ENCODE assay signal across 16 mouse cellular contexts in the genomic region with DNA sequence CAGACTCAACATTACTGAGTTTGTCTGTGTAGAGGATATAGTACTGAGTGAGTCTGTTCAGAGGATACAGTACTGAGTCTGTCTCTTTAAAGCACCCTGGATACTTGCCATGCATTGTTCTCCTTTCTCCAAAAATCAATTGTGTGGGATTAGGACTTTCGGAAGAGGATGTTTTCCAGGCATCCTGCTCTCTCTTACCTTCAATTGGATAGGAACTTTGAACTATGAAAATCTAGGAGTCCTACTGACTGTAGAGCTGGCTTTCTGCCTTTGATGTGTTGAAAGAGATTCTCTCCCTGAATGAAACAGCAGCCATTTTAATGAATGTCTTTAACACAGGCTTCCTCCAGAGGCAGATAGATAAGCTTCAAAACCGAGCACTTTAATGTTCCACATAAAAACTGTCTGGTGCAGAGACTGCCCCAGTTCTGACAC. TPM values are rescaled to one million over a fixed set of nuclear protein-coding genes. Genes with fewer than 3 reads are reported as not detected.
DNase-seq lines count a peak whose midpoint lies in the region; ATAC-seq and TF ChIP-seq lines count a peak whose summit lies in the region.
"Had no signal": no experiment of that assay in that cellular context is flagged by ENCODE, and none has a peak within 500 bp of the region (broad histone marks: within the 10 kb centered on the region; RNA-seq: fewer than 3 reads in every experiment).

No protein-coding gene starts in this region.

- 51% methylated on average over 2 of the region's 2 CpGs for WGBS in forebrain, embryonic 14.5 days
- 64% methylated on average over 2 of the region's 2 CpGs for WGBS in forebrain, embryonic 16.5 days

- H3K9me3 ChIP-seq in forebrain, embryonic 14.5 days (replicated peaks; ENCODE audit: control insufficient read depth, low read length) = no peaks in the 10 kb centered on the region
- no peaks in the 10 kb centered on the region for H3K9me3 ChIP-seq in forebrain, embryonic 16.5 days (ENCODE audit: control insufficient read depth, low read length)
- H3K9me3 ChIP-seq: limb, embryonic 12.5 days; neural tube, embryonic 13.5 days had no signal

- no peaks in the 10 kb centered on the region for H3K36me3 ChIP-seq in forebrain, embryonic 14.5 days (ENCODE audit: control insufficient read depth, insufficient read depth, low read length)
- H3K36me3 ChIP-seq in forebrain, embryonic 16.5 days (ENCODE audit: control insufficient read depth, insufficient read depth) = no peaks in the 10 kb centered on the region
- H3K36me3 ChIP-seq: limb, embryonic 12.5 days; neural tube, embryonic 13.5 days had no signal

- no peak overlapping the region for H3K9ac ChIP-seq in forebrain, embryonic 14.5 days (ENCODE audit: low read length)
- no peak overlapping the region for H3K9ac ChIP-seq in forebrain, embryonic 16.5 days (replicated peaks; ENCODE audit: low read depth, low read length)
- H3K9ac ChIP-seq: limb, embryonic 12.5 days; neural tube, embryonic 13.5 days had no signal

- peak; percentile 54; the same call in 1 of the 2 replicates for ATAC-seq in forebrain, embryonic 14.5 days
- ATAC-seq in forebrain, embryonic 16.5 days = no peak; the same call in 1 of the 2 replicates
- ATAC-seq in megakaryocyte progenitor cell, adult 5-6 weeks (replicated peaks; ENCODE audit: poor library complexity) = no peak
- ATAC-seq: Patski had no signal

- H3K4me3 ChIP-seq in forebrain, embryonic 14.5 days (ENCODE audit: low read depth, low read length) = no peak overlapping the region
- H3K4me3 ChIP-seq in forebrain, embryonic 16.5 days (replicated peaks; ENCODE audit: low read length) = no peak overlapping the region
- H3K4me3 ChIP-seq: limb, embryonic 12.5 days; neural tube, embryonic 13.5 days had no signal

- H3K4me2 ChIP-seq in forebrain, embryonic 14.5 days (ENCODE audit: low read length) = no peak overlapping the region
- H3K4me2 ChIP-seq in forebrain, embryonic 16.5 days (ENCODE audit: low read length) = no peak overlapping the region
- H3K4me2 ChIP-seq: limb, embryonic 12.5 days; neural tube, embryonic 13.5 days had no signal

- DNase-seq in forebrain, embryonic 14.5 days (ENCODE audit: low spot score) = peak; percentile 50
- peak; percentile 44 for DNase-seq in kidney, postnatal 14 days
- no peak for DNase-seq in kidney, adult 18-20 months
- DNase-seq in brain, embryonic 14.5 days (ENCODE audit: low read depth) = peak; percentile 58
- DNase-seq in lung, postnatal 10 days = peak; percentile 63
- DNase-seq in Muller cell, postnatal 12 days (ENCODE audit: inconsistent ontology term) = no peak
- DNase-seq: thymus, adult 18-20 months had no signal

- TF ChIP-seq CTCF in brain, embryonic 14.5 days (IDR thresholded peaks at IDR 0.05; ENCODE audit: borderline replicate concordance, extremely low read depth, insufficient read depth, insufficient read length) = no peak

- H3K4me1 ChIP-seq in forebrain, embryonic 14.5 days (ENCODE audit: control insufficient read depth, insufficient read depth, low read length) = no peaks in the 10 kb centered on the region
- no peaks in the 10 kb centered on the region for H3K4me1 ChIP-seq in forebrain, embryonic 16.5 days (replicated peaks; ENCODE audit: control insufficient read depth, insufficient read depth, low read length)
- H3K4me1 ChIP-seq: neural tube, embryonic 13.5 days had no signal

- no peak overlapping the region for H3K27ac ChIP-seq in forebrain, embryonic 14.5 days (ENCODE audit: low read depth, low read length)
- no peak overlapping the region for H3K27ac ChIP-seq in forebrain, embryonic 16.5 days (ENCODE audit: low read length)
- H3K27ac ChIP-seq: limb, embryonic 12.5 days; neural tube, embryonic 13.5 days had no signal

- no peaks in the 10 kb centered on the region for H3K27me3 ChIP-seq in forebrain, embryonic 14.5 days (replicated peaks; ENCODE audit: control insufficient read depth, insufficient read depth, low read length)
- no peaks in the 10 kb centered on the region for H3K27me3 ChIP-seq in forebrain, embryonic 16.5 days (replicated peaks; ENCODE audit: control insufficient read depth, insufficient read depth, low read length)
- H3K27me3 ChIP-seq: limb, embryonic 12.5 days; neural tube, embryonic 13.5 days; Patski had no signal

- no peak for TF ChIP-seq POLR2A in brain, embryonic 14.5 days (IDR thresholded peaks at IDR 0.05; ENCODE audit: borderline replicate concordance, extremely low read depth, insufficient read depth, insufficient read length, poor library complexity, severe bottlenecking)

RNA-seq across cellular contexts. Expression of a gene that starts 1.9 kb away (rescaled TPM):
- not detected in 2 replicates for polyA plus RNA-seq in forebrain, embryonic 14.5 days (2014; fragmentation: Nextera tagmentation; extraction: Ambion mirVana)
- not detected in 2 replicates for polyA plus RNA-seq in forebrain, embryonic 16.5 days (2015; fragmentation: Nextera tagmentation; extraction: Ambion mirVana)
- polyA plus RNA-seq in brain, embryonic 14.5 days (2012; rRNA removed) = not detected in 2 replicates
- not detected in 2 replicates for total RNA-seq in megakaryocyte progenitor cell, adult 5-6 weeks (2015)
- not detected in 2 replicates for total RNA-seq in megakaryocyte progenitor cell, adult 5-6 weeks (2017)
- total RNA-seq: granulocyte monocyte progenitor cell, adult 5-6 weeks; layer of hippocampus, postnatal 10 days had no signal
- polyA plus RNA-seq: cortical plate, adult 2 months; intestine, embryonic 14.5 days; limb, embryonic 12.5 days; neural tube, embryonic 13.5 days; Patski had no signal

RNA-seq across cellular contexts. Expression of a gene that starts 52.0 kb away (rescaled TPM):
- polyA plus RNA-seq in forebrain, embryonic 14.5 days (2014; fragmentation: Nextera tagmentation; extraction: Ambion mirVana) = not detected in 2 replicates
- not detected in 2 replicates for polyA plus RNA-seq in forebrain, embryonic 16.5 days (2015; fragmentation: Nextera tagmentation; extraction: Ambion mirVana)
- polyA plus RNA-seq in brain, embryonic 14.5 days (2012; rRNA removed) = not detected in 2 replicates
- total RNA-seq in megakaryocyte progenitor cell, adult 5-6 weeks (2015) = not detected in 2 replicates
- not detected in 2 replicates for total RNA-seq in megakaryocyte progenitor cell, adult 5-6 weeks (2017)
- total RNA-seq: granulocyte monocyte progenitor cell, adult 5-6 weeks; layer of hippocampus, postnatal 10 days had no signal
- polyA plus RNA-seq: cortical plate, adult 2 months; intestine, embryonic 14.5 days; limb, embryonic 12.5 days; neural tube, embryonic 13.5 days; Patski had no signal

RNA-seq across cellular contexts. Expression of a gene that starts 58.5 kb away (rescaled TPM):
- polyA plus RNA-seq in forebrain, embryonic 14.5 days (2014; fragmentation: Nextera tagmentation; extraction: Ambion mirVana) = not detected in 2 replicates
- not detected in 2 replicates for polyA plus RNA-seq in forebrain, embryonic 16.5 days (2015; fragmentation: Nextera tagmentation; extraction: Ambion mirVana)
- not detected in 2 replicates for polyA plus RNA-seq in brain, embryonic 14.5 days (2012; rRNA removed)
- not detected in 2 replicates for total RNA-seq in megakaryocyte progenitor cell, adult 5-6 weeks (2015)
- total RNA-seq in megakaryocyte progenitor cell, adult 5-6 weeks (2017) = not detected in 2 replicates
- total RNA-seq: granulocyte monocyte progenitor cell, adult 5-6 weeks; layer of hippocampus, postnatal 10 days had no signal
- polyA plus RNA-seq: cortical plate, adult 2 months; intestine, embryonic 14.5 days; limb, embryonic 12.5 days; neural tube, embryonic 13.5 days; Patski had no signal

Comparison
In these comparisons a context has a peak if more than half of its experiments do, and no peak if none do; other contexts are left out.
1. DNase-seq: peak in forebrain, embryonic 14.5 days (single experiment), kidney, postnatal 14 days (single experiment), brain, embryonic 14.5 days (single experiment) and lung, postnatal 10 days (single experiment); none in kidney, adult 18-20 months (single experiment) and Muller cell, postnatal 12 days (single experiment).